Mouse (Mus musculus) fibroblast of lung, adult 2 months (primary cell): Measurements from ENCODE around the gene Spindoc.
A peak's percentile ranks its signal among the peaks of the same experiment; 100 is the strongest.

Experiments
- DNase-seq: peaks from one replicate; pipeline ENCODE4 v3.0.0-alpha.2; 2011; ENCODE audit warnings: low read depth

Spindoc gene

GRCm38 (mm10) chr19:7334049-7334448 lies 48.7 kb downstream of the Spindoc start:
- no peak for DNase-seq

- DNase-seq = no peak
Measured at GRCm38 (mm10) chr19:7321391-7321790, 61.4 kb downstream of the Spindoc start.

- DNase-seq = no peak
Measured at GRCm38 (mm10) chr19:7320181-7320580, 62.6 kb downstream of the Spindoc start.

- no peak for DNase-seq
Measured at GRCm38 (mm10) chr19:7317716-7318115, 65.1 kb downstream of the Spindoc start.

GRCm38 (mm10) chr19:7316822-7317221 lies 66.0 kb downstream of the Spindoc start:
- DNase-seq = no peak

GRCm38 (mm10) chr19:7315587-7315984 lies 67.2 kb downstream of the Spindoc start:
- DNase-seq = no peak

- peak; percentile 21 for DNase-seq
Measured at GRCm38 (mm10) chr19:7314976-7315586, 67.7 kb downstream of the Spindoc start.

GRCm38 (mm10) chr19:7313660-7314059 lies 69.1 kb downstream of the Spindoc start:
- no peak for DNase-seq

- peak; percentile 42 for DNase-seq
Measured at GRCm38 (mm10) chr19:7311306-7311705, 71.5 kb downstream of the Spindoc start.

GRCm38 (mm10) chr19:7310704-7311103 lies 72.1 kb downstream of the Spindoc start:
- peak; percentile 55 for DNase-seq

GRCm38 (mm10) chr19:7309738-7310330 lies 73.0 kb downstream of the Spindoc start:
- DNase-seq = no peak

- no peak for DNase-seq
Measured at GRCm38 (mm10) chr19:7307995-7308770, 74.6 kb downstream of the Spindoc start.

- peak; percentile 50 for DNase-seq
Measured at GRCm38 (mm10) chr19:7306968-7307367, 75.8 kb downstream of the Spindoc start.

- DNase-seq = no peak
Measured at GRCm38 (mm10) chr19:7305380-7306310, 77.1 kb downstream of the Spindoc start.

- DNase-seq = peak; percentile 59
Measured at GRCm38 (mm10) chr19:7304801-7305200, 78.0 kb downstream of the Spindoc start.
